Mouse (Mus musculus) lung, postnatal 4 days (tissue): ENCODE measurements at regions not wholly inside any gene's neighbourhood (a gene's known extent, or its start where the extent isn't known, plus 50 kb on each side); places are given as distances from the start of the nearest gene placed in this dataset.

Experiments used
- DNase-seq, 2 experiments: peaks; one replicate each; pipeline ENCODE4 v3.0.0; 2021

GRCm38 (mm10) chr3:154387271-154387670, 56.8 kb upstream of the Lhx8 start:
- no peak for DNase-seq

GRCm38 (mm10) chr3:154385831-154386312, 55.4 kb upstream of the Lhx8 start:
- no peak for DNase-seq

GRCm38 (mm10) chr3:154382811-154383210, 52.4 kb upstream of the Lhx8 start:
- no peak for DNase-seq

- DNase-seq, result no peak
Measured at GRCm38 (mm10) chr3:154381561-154381960, 51.1 kb upstream of the Lhx8 start.
